Mouse (Mus musculus) kidney, adult 2 months (tissue): ENCODE results near the gene Prkar2b. TPM values are rescaled to one million over a fixed set of nuclear protein-coding genes. Genes with fewer than 3 reads are reported as not detected.

ENCODE experiments used
- DNase-seq: peaks from one replicate; pipeline ENCODE4 v3.0.0; 2021
- H3K27ac ChIP-seq: fragments of 200-500 bp; 2 replicates; pipeline ENCODE4 v1.5.1; 2012; ENCODE audit warnings: low read depth, low read length, control low read depth, inconsistent platforms; ENCODE audit not compliant: insufficient read depth
- H3K27me3 ChIP-seq: fragments of 200-500 bp; replicated peaks from 2 replicates; pipeline ENCODE4 v1.6.1; 2012; ENCODE audit warnings: mild to moderate bottlenecking, moderate library complexity, low read length, inconsistent platforms; ENCODE audit not compliant: control insufficient read depth, insufficient read depth
- H3K36me3 ChIP-seq: fragments of 200-500 bp; 2 replicates; pipeline ENCODE4 v1.6.1; 2012; ENCODE audit warnings: mild to moderate bottlenecking, moderate library complexity, low read length, inconsistent platforms; ENCODE audit not compliant: control insufficient read depth, insufficient read depth
- H3K4me1 ChIP-seq: fragments of 200-500 bp; 2 replicates; pipeline ENCODE4 v1.6.1; 2011; ENCODE audit warnings: low read length; ENCODE audit not compliant: control insufficient read depth, insufficient read depth
- H3K4me3 ChIP-seq: fragments of 200-500 bp; 2 replicates; pipeline ENCODE4 v1.5.1; 2011; ENCODE audit warnings: mild to moderate bottlenecking, low read depth, low read length, control low read depth; ENCODE audit not compliant: insufficient read depth
- CTCF ChIP-seq: fragments of 200-500 bp; conservative IDR thresholded peaks from 2 replicates; pipeline ENCODE4 v1.5.1; 2011; ENCODE audit warnings: low read depth, mild to moderate bottlenecking, control low read depth, low read length, moderate library complexity, mixed read lengths; ENCODE audit not compliant: insufficient read depth, insufficient read length
- POLR2A ChIP-seq: fragments of 200-500 bp; IDR thresholded peaks from one replicate; pipeline ENCODE4 v1.6.1; 2011; ENCODE audit warnings: low read depth, low read length, control low read depth
- WGBS: fragments of 180-500 bp; shearing (Covaris S2); methylation state at CpG from one replicate; pipeline ENCODE4 v1.1.7; 2018; 5-methylcytosine and 5-hydroxymethylcytosine counted together
- polyA plus RNA-seq: library from polyadenylated mRNA; depleted of rRNA; stranded (reverse); fragments of >200 nt; gene quantifications from 2 replicates; pipeline ENCODE4 v1.2.3, GENCODE M21; 2012

The Prkar2b gene
- polyA plus RNA-seq, 1 experiment: 12.8 TPM

DNA sequence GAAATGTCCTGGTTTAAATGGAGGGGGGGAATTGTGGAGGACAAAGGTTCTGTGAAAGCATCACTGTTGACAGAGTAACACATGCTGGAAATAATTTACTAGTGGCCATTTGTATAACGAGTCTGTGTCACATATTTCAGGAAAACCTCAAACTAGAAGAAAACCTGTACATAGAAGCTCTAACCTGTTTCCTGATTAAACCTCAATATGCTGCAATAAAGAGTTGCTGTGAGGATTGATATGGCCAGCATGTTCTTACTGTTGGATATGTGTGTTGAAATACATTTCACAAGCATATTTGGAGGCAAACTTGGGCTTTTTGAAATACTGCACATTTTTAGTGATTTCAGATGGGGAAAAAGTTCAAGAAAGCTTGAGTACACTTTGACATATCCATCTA is 36.0 kb upstream of the Prkar2b start:
- Histone ChIP-seq H3K27ac (no peak overlapping the region), H3K4me3 (no peak overlapping the region), H3K27me3 (no peaks in the 10 kb centered on the region), H3K36me3 (no peaks in the 10 kb centered on the region), H3K4me1 (no peaks in the 10 kb centered on the region)
- no peak for TF ChIP-seq CTCF
- no peak for TF ChIP-seq POLR2A
- WGBS: 19% methylated on average over 1 of the region's 1 CpGs
- peak; percentile 10 for DNase-seq

DNA sequence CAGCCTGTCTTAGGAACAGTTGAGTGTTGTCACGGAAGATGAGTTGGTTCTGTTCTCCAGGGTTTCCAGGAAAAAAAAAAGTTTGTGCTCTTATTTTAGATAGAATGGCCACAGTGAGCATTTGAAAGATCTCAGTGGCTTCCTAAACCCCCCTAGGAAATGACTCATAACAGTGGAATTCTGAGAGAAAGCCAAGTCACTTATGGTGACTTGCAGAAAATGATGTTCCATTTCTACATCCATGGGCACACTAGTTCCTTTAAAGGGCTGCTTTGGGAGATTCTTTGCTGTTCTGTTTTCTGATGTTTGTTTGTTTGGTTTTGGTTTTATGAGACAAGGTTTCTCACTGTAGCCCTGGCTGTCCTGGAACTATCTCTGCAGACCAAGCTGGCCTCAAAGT is 34.1 kb upstream of the Prkar2b start:
- 55% methylated on average over 1 of the region's 1 CpGs for WGBS
- no peaks in the 10 kb centered on the region for H3K4me1 ChIP-seq
- TF ChIP-seq CTCF (no peak), POLR2A (no peak)
- no peaks in the 10 kb centered on the region for H3K36me3 ChIP-seq
- DNase-seq: no peak
- H3K27me3 ChIP-seq: no peaks in the 10 kb centered on the region
- no peak overlapping the region for H3K4me3 ChIP-seq
- no peak overlapping the region for H3K27ac ChIP-seq

DNA sequence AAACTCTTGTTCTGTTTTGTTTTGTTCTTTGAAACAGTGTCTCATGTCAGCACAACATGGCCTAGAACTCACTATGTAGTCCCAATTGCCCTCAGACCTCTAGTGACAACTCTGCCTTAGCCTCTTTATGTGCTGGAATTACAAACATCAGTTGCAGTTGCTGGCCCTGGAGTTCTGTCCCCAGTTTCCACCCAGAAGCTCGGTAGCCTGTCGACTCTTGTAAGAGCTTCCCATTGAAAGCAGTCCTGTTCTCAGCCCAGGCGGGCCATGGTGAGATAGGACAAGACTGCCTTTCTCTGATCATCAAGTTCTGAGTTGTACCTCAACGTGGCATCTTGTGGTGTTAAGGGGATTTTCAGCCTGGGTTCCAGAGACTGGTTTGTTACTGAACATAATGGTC is 31.4 kb upstream of the Prkar2b start:
- DNase-seq: no peak
- Histone ChIP-seq H3K4me3 (no peak overlapping the region), H3K27me3 (no peaks in the 10 kb centered on the region), H3K36me3 (no peaks in the 10 kb centered on the region), H3K27ac (no peak overlapping the region), H3K4me1 (no peaks in the 10 kb centered on the region)
- 91% methylated on average over 4 of the region's 4 CpGs for WGBS
- TF ChIP-seq POLR2A: no peak
- TF ChIP-seq CTCF: no peak

GRCm38 (mm10) chr12:32088566-32088965 is 27.5 kb upstream of the Prkar2b start:
- Histone ChIP-seq H3K27ac (no peak overlapping the region), H3K4me1 (no peaks in the 10 kb centered on the region), H3K4me3 (no peak overlapping the region), H3K27me3 (no peaks in the 10 kb centered on the region), H3K36me3 (no peaks in the 10 kb centered on the region)
- TF ChIP-seq CTCF (no peak), POLR2A (no peak)
- WGBS: 55% methylated on average over 3 of the region's 3 CpGs
- DNase-seq: no peak

DNA sequence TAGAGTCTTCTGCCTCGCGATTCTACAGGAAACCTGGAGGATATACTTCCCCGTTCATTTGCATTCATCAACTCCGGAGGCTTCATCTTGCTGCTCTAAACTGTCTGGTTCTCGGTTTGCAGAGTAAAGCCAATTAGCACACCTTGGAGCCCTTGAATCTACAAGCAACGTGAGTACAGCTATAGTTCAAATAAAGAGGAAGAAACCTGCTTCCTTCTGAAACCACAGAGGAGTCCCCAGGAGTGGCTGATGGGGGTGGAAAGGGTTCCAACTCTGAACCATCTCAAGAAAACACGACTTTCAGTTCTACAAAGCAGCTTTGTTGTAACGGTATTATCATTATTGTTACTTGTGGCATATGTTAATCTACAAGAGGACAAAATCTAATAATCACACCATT is 26.2 kb upstream of the Prkar2b start:
- TF ChIP-seq POLR2A (no peak), CTCF (no peak)
- H3K4me3 ChIP-seq: no peak overlapping the region
- no peaks in the 10 kb centered on the region for H3K27me3 ChIP-seq
- no peak overlapping the region for H3K27ac ChIP-seq
- 73% methylated on average over 8 of the region's 8 CpGs for WGBS
- no peaks in the 10 kb centered on the region for H3K36me3 ChIP-seq
- H3K4me1 ChIP-seq: no peaks in the 10 kb centered on the region
- no peak for DNase-seq

DNA sequence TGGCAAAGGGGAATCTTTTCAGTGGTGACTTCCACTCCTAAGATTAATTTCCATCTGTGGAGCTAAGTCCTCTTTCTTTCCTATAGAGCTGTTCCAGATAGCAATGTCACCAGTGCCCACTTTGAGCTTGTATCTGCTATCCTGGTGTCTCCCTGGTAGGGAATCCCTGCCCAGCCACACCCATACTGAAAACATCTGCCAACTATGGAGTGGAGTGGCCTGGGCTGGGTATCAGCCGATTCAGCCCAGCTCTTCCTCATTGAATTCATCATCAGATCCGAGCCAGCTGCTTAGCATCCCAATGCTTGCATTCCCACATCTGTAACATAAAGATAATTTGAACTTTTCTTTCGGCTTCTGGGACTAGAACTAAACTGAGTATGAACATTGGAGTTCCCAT is 25.8 kb upstream of the Prkar2b start:
- H3K27me3 ChIP-seq: no peaks in the 10 kb centered on the region
- no peak overlapping the region for H3K4me3 ChIP-seq
- TF ChIP-seq CTCF (no peak), POLR2A (no peak)
- H3K36me3 ChIP-seq: no peaks in the 10 kb centered on the region
- no peaks in the 10 kb centered on the region for H3K4me1 ChIP-seq
- WGBS: 89% methylated on average over 3 of the region's 3 CpGs
- no peak for DNase-seq
- H3K27ac ChIP-seq: no peak overlapping the region

GRCm38 (mm10) chr12:32085856-32086255 is 24.8 kb upstream of the Prkar2b start:
- WGBS: 80% methylated on average over 3 of the region's 3 CpGs

GRCm38 (mm10) chr12:32085189-32085588 is 24.1 kb upstream of the Prkar2b start:
- H3K27me3 ChIP-seq: no peaks in the 10 kb centered on the region
- H3K27ac ChIP-seq: no peak overlapping the region
- no peaks in the 10 kb centered on the region for H3K4me1 ChIP-seq

More at GRCm38 (mm10) chr12:32085856-32086255, 24.8 kb upstream of the Prkar2b start:
- TF ChIP-seq CTCF: no peak
- no peak for TF ChIP-seq POLR2A
- H3K27ac ChIP-seq: no peak overlapping the region
- DNase-seq: no peak
- no peak overlapping the region for H3K4me3 ChIP-seq
- no peaks in the 10 kb centered on the region for H3K27me3 ChIP-seq
- no peaks in the 10 kb centered on the region for H3K4me1 ChIP-seq
- H3K36me3 ChIP-seq: no peaks in the 10 kb centered on the region

More at GRCm38 (mm10) chr12:32085189-32085588, 24.1 kb upstream of the Prkar2b start:
- no peak overlapping the region for H3K4me3 ChIP-seq
- TF ChIP-seq POLR2A (no peak), CTCF (no peak)
- no peak for DNase-seq
- H3K36me3 ChIP-seq: no peaks in the 10 kb centered on the region
